Mouse (Mus musculus) Patski (cell line): Measurements from ENCODE around the gene Cyp2u1. TPM values are rescaled to one million over a fixed set of nuclear protein-coding genes. Genes with fewer than 3 reads are reported as not detected.

ENCODE experiments used
- ATAC-seq: fragments of 100-300 bp; one replicate; pipeline ENCODE4 v1.8.0; 2021
- CTCF ChIA-PET: fragments of 350-600 bp; sonication (Branson Sonifier 250); formaldehyde crosslinking; loops from one replicate; lab custom pipeline; 2022; ENCODE audit warnings: inconsistent platforms; lab: Charles Lee
- POLR2A ChIA-PET: fragments of 350-600 bp; sonication (Branson Sonifier 250); formaldehyde crosslinking; loops from one replicate; lab custom pipeline; 2022; ENCODE audit warnings: antibody characterized with exemption, inconsistent platforms; lab: Charles Lee
- DNase-seq: peaks from one replicate; pipeline ENCODE4 v3.0.0-alpha.2; 2011; ENCODE audit warnings: low read depth, low spot score
- H3K27me3 ChIP-seq: fragments of 371-371 bp; one replicate; pipeline ENCODE4 v1.5.1; 2021
- CTCF ChIP-seq: fragments of 100-300 bp; IDR thresholded peaks from one replicate; pipeline ENCODE4 v1.5.1; 2021
- in situ Hi-C: fragments of 300-500 bp; cut with MboI; formaldehyde crosslinking; loops from 3 replicates; pipeline ENCODE4 v1.11.1; 2018; ENCODE audit warnings: low pct_unique_long_range_greater_than_20kb, mixed read lengths
- polyA plus RNA-seq: library from polyadenylated mRNA; unstranded; gene quantifications from one replicate; pipeline ENCODE4 v1.2.3, GENCODE M21; 2021

Gene Cyp2u1
- polyA plus RNA-seq, 1 experiment from 2014 or later: 16.9 TPM

DNA sequence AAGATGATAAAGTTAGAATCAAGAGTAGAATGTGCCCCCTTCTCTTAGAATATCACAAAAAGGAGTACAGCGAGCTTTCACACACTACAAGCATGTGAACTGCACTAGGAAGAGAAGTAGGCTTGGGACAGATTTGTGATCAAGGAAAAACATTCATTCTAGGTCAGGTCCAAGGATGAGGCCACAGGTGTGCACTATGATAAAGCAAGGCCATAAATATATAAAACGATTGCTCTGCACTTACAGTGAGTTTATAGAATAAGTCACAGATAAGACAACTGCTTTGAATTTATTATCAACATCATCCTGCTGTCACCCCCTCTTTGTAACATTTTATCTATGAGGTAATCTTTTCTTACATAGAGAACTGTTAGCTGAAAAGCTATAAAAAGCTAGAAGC is 10.7 kb downstream of the Cyp2u1 start:
- POLR2A ChIA-PET: interaction anchor here (0.7 kb wide), 1 partner anchor 1171 kb away, joined by 5 read pairs; no protein-coding TSS in a partner anchor
- H3K27me3 ChIP-seq: no peaks in the 10 kb centered on the region

DNA sequence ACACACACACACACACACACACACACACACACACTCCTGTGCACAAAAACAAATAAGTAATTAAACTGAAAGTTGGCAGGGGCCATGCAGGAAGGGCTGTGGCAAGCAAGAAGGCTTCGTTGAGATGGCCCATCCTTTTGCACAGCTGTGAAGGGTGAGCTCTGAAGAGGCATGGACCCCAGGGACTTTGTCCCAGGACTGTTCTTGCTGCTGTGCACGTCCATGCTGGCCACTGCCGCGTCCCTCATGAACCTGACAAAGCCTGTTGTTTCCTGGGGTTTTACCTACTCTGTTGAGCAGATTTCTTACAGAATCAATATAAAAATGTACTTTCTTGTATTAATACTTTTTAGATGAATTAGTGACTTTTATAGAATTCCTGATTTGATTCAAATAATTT is 11.1 kb downstream of the Cyp2u1 start:
- in situ Hi-C loops: no loop called here
- CTCF ChIA-PET: interaction anchor here (0.9 kb wide), 1 partner anchor 309 kb away, joined by 3 read pairs; no protein-coding TSS in a partner anchor
- no peak for TF ChIP-seq CTCF

More for the DNA sequence above, 10.7 kb downstream of the Cyp2u1 start:
- TF ChIP-seq CTCF: no peak
- in situ Hi-C loops: no loop called here
- CTCF ChIA-PET: interaction anchor here (0.6 to 0.9 kb wide), 2 partner anchors 309 to 475 kb away, joined by 3 read pairs; no protein-coding TSS in a partner anchor
- ATAC-seq: no peak
- no peak for DNase-seq

DNA sequence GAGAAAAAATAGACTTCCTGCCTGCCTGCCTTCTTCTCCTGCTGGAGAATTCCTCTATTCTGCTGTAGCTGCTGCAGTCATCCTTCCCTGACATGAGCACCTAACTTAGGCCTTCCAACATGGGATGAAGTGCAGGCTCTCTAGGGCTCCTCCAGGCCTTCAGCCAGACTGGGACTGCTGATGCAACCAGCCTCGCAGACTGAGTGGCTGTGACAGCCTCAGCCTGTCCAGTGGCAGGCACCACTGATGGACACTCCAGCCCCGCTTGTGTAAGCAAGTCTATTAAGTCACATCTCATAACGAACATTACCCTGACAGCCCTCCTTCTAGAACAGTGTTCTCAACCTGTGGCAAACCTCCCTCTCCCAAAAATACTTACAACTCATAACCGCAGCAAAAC is 28.9 kb downstream of the Cyp2u1 start:
- no peaks in the 10 kb centered on the region for H3K27me3 ChIP-seq
- no peak for TF ChIP-seq CTCF
- in situ Hi-C loops: no loop called here
- ChIA-PET POLR2A (no interaction called here), CTCF (no interaction called here)
- no peak for ATAC-seq
- no peak for DNase-seq

More for the DNA sequence above, 11.1 kb downstream of the Cyp2u1 start:
- H3K27me3 ChIP-seq: no peaks in the 10 kb centered on the region
- DNase-seq (no peak), ATAC-seq (no peak)
- POLR2A ChIA-PET: no interaction called here

DNA sequence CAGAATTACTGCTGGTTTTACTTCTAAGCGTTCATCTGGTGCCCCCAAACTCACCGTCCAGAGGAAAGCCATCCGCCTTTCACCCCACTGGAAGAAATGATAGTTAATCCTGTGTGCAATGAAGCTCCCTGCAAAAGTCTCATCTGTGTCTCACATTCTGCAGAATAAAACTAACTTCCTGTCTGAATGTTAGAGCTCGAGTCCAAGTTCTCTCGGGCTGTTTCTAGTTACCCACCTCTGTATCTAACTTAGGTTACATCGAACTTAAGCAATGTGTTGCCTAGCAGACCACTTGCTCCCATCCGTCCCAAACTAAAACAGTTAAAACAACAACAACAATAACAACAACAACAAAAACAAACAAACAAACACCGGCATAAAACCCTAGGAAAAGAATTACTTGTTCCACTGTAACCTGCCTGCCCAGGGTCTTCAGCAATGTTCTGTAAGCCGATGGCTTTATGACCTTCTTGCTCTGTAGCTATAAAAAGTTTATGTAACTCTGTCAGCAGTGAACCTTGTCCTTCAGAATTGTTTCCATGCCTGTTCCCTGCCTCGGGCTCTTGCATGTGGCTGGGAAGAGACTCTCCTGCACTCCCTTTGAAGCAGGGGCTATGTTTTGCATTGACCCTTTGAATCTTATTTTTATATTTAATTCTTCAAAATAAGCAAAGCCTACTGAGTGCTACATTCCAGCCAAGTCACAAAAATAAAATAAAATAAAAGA is 30.5 kb downstream of the Cyp2u1 start:
- ChIA-PET POLR2A (no interaction called here), CTCF (interaction anchor here (0.8 to 2.8 kb wide), 3 partner anchors 10 to 23 kb away, joined by 3 to 19 read pairs (median 3); no protein-coding TSS in a partner anchor)
- TF ChIP-seq CTCF: no peak
- no peaks in the 10 kb centered on the region for H3K27me3 ChIP-seq
- ATAC-seq (peak; percentile 23), DNase-seq (no peak)
- in situ Hi-C loops: no loop called here

DNA sequence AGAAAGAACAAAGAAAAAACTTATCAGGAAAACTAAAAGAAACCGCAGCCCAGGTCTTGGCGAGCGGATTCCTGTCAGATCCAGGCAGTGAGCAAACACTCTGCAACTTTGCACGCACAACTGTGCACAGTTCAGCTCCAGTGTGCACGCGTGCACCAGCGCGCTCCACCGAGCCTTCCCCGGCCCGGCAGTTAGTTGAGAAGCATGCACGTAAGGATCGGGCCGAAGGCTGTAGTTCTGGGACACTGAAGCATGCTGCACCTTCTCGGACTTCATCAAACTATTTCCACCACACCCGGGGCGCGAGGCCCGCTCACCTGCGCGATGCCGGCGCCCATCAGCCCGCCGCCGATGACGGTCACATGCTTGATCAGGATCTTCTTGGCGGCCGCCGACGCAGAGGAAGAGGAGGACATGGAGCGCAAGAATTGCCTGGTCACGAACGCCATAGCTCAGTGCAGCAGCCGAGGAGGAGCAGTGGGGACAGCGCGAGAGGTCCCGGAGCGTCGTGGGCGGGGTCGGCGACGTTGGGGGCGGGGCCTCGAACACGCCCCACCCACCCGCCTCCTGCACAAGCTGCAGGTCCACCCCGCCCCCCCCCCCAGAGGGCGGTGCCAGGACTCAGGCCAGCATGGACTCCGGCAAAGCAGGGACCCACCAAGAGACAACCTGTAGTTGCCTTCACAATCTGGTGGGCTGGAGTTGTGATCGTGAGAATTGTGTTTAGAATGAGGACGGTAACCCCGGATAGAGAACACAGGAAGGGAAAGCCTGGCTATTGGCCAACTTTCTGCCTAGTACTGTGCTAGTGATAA is 31.3 kb downstream of the Cyp2u1 start, which contains the start of gene Hadh:
Gene Hadh (minus strand): TSS at position 543 of the 815 bp plus-strand sequence.
- in situ Hi-C loops: no loop called here
- ChIA-PET CTCF (interaction anchor here (0.8 to 2.8 kb wide), 4 partner anchors 11 to 24 kb away, joined by 3 to 19 read pairs (median 4); no protein-coding TSS in a partner anchor), POLR2A (interaction anchor here (0.6 to 1.2 kb wide), 2 partner anchors 32 to 1529 kb away, joined by 3 to 4 read pairs; no protein-coding TSS in a partner anchor)
- DNase-seq (peak; percentile 41), ATAC-seq (peak; percentile 93)
- no peaks in the 10 kb centered on the region for H3K27me3 ChIP-seq
- no peak for TF ChIP-seq CTCF

DNA sequence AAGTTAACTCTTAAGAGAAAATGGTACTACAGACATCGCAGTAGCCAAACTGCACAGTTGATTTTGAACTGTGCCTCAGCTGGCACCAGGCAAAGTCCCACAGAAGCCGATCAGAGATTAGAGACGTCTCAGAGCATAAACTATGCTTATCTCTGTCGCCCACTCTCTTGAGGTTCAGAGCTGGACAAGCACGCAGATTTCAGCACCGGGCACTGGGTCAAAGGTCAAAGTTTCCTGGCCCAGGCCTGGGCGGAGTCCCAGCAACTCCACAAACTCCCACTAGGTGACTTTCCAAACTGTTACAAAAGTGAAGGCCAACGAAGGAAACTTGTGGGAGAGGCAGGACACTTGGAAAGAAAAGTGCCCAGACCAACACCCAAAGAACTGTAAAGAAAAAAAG is 31.9 kb downstream of the Cyp2u1 start:
- CTCF ChIA-PET: interaction anchor here (1.8 to 2.8 kb wide), 2 partner anchors 13 to 14 kb away, joined by 4 to 19 read pairs; no protein-coding TSS in a partner anchor
- POLR2A ChIA-PET: interaction anchor here (0.5 to 1.2 kb wide), 2 partner anchors 32 to 431 kb away, joined by 3 to 4 read pairs; no protein-coding TSS in a partner anchor
- in situ Hi-C loops: no loop called here
- ATAC-seq (peak; percentile 66), DNase-seq (no peak)
- TF ChIP-seq CTCF: peak; percentile 62
- no peaks in the 10 kb centered on the region for H3K27me3 ChIP-seq

DNA sequence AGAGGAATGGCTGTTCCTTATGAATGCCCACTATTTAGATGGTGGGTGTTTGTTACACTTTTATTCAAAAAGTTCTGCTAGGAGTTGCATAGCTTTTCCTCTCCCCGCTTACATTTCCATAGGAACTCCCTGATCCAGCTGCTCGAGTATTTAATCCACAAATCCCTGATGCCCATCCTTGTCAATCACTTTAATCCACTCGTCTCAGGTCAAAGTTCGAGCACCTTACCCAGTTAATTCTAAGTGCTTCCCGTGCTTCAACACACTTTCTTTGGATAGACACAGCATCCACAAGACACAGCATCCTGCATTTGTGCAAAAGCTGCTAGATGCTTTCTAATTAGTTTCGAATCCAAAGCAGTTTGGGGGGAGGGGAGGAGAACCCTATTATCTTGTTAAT is 32.6 kb downstream of the Cyp2u1 start:
- in situ Hi-C loops: no loop called here
- no peaks in the 10 kb centered on the region for H3K27me3 ChIP-seq
- no peak for ATAC-seq
- CTCF ChIA-PET: interaction anchor here (1.8 to 2.8 kb wide), 2 partner anchors 12 to 15 kb away, joined by 4 to 19 read pairs; no protein-coding TSS in a partner anchor
- POLR2A ChIA-PET: interaction anchor here (0.5 to 1.2 kb wide), 2 partner anchors 33 to 430 kb away, joined by 3 to 4 read pairs; no protein-coding TSS in a partner anchor
- no peak for TF ChIP-seq CTCF
- DNase-seq: no peak

DNA sequence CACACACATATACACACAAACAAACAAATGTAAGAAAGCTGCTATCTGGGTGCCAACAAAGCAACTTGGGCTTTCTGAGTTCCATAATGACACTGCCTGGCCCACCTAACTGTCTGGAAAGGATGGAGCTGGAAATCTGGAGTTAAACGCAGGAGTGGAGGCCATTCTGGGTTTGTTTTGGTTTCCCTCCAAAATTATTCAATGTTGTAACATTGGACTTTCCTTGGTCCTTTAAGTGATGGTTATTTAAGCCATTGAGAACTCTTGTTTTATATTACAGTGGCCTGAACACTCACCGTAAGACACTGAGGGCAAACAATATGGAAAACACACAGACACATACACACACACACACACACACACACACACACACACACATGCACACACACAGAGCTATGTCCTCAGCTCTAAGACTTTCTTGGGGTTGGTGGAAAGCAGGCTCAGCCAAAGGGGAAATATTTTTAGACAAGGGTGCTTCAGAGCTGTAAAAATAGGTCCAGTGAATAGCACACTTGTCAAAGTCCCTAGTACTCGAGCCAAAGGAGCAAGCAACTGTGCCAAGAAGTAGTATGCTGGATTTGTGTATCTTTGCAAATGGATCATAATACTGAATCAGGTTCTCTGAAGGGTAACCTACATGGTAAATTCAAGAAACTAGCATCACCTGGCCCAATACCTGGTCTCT is 36.5 kb downstream of the Cyp2u1 start:
- in situ Hi-C loops: no loop called here
- POLR2A ChIA-PET: no interaction called here

DNA sequence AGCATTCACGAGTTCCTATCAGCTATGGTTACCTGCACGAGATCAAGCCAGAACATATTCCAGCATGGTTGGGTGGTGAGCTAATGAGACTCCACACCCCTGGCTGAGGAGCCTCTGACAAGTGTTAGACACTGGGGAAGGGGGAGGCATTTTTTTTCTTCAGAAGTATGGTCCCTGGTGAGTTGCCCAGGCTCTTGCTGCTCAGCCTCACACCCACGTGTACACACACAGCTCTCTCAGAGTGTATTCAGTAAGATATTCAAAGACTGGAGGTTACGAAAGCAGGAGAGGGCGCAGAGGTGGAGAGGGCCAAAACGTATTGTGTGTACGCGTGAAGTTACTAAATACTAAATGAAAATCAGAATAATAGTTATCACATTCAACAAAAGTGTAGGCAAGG is 37.5 kb downstream of the Cyp2u1 start:
- TF ChIP-seq CTCF: no peak
- DNase-seq (no peak), ATAC-seq (no peak)
- ChIA-PET CTCF (interaction anchor here (1.3 kb wide), 1 partner anchor 12 kb away, joined by 3 read pairs; no protein-coding TSS in a partner anchor), POLR2A (no interaction called here)
- no peaks in the 10 kb centered on the region for H3K27me3 ChIP-seq
- in situ Hi-C loops: no loop called here

More for the DNA sequence above, 36.5 kb downstream of the Cyp2u1 start:
- no peaks in the 10 kb centered on the region for H3K27me3 ChIP-seq
- TF ChIP-seq CTCF: no peak
- CTCF ChIA-PET: interaction anchor here (0.9 to 1.6 kb wide), 3 partner anchors 13 to 29 kb away, joined by 3 to 4 read pairs (median 3); no protein-coding TSS in a partner anchor
- ATAC-seq (no peak), DNase-seq (no peak)
